Mouse (Mus musculus): Measurements from ENCODE around the gene Minos1. TPM values are rescaled to one million over a fixed set of nuclear protein-coding genes. Genes with fewer than 3 reads are reported as not detected.

Minos1 gene
- polyA plus RNA-seq, 1 experiment from 2014 or later = 852 TPM

GRCm38 (mm10) chr4:139175061-139175971 lies 44.4 kb upstream of the Minos1 start:
- TF ChIP-seq CTCF (IDR thresholded peaks at IDR 0.05; ENCODE audit: low read depth) = no peak
- WGBS = 29% methylated on average over 20 of the region's 20 CpGs
- H3K9ac ChIP-seq (ENCODE audit: low read depth, low read length) = no peak overlapping the region
- H3K9me3 ChIP-seq (ENCODE audit: control insufficient read depth) = no peaks in the 10 kb centered on the region
- peak overlapping the region; percentile 54 for H3K4me2 ChIP-seq (replicated peaks; ENCODE audit: low read depth)
- H3K27ac ChIP-seq (ENCODE audit: low read depth, low read length) = peak overlapping the region; percentile 84
- peak; percentile 21 for ATAC-seq
- no peaks in the 10 kb centered on the region for H3K27me3 ChIP-seq (replicated peaks; ENCODE audit: control insufficient read depth, insufficient read depth, low read length)
- 0 out of 2 replicates have a peak overlapping the region, but pooled peaks have one; percentile 3 for H3K4me3 ChIP-seq (ENCODE audit: low read depth, low read length)
- H3K4me1 ChIP-seq (replicated peaks; ENCODE audit: control insufficient read depth, insufficient read depth, low read length) = peaks cover 12% of the 10 kb centered on the region; the same call in 1 of the 2 replicates
- no peaks in the 10 kb centered on the region for H3K36me3 ChIP-seq (ENCODE audit: control insufficient read depth, insufficient read depth)

- no peak overlapping the region for H3K9ac ChIP-seq (ENCODE audit: low read depth, low read length)
- no peak overlapping the region for H3K4me2 ChIP-seq (replicated peaks; ENCODE audit: low read depth)
- no peak overlapping the region for H3K4me3 ChIP-seq (ENCODE audit: low read depth, low read length)
- H3K9me3 ChIP-seq (ENCODE audit: control insufficient read depth) = no peaks in the 10 kb centered on the region
- ATAC-seq = no peak
- WGBS = 86% methylated on average over 12 of the region's 12 CpGs
- no peaks in the 10 kb centered on the region for H3K27me3 ChIP-seq (replicated peaks; ENCODE audit: control insufficient read depth, insufficient read depth, low read length)
- TF ChIP-seq CTCF (IDR thresholded peaks at IDR 0.05; ENCODE audit: low read depth) = no peak
- H3K36me3 ChIP-seq (ENCODE audit: control insufficient read depth, insufficient read depth) = no peaks in the 10 kb centered on the region
- H3K4me1 ChIP-seq (replicated peaks; ENCODE audit: control insufficient read depth, insufficient read depth, low read length) = peaks cover 1% of the 10 kb centered on the region; the same call in 1 of the 2 replicates
- no peak overlapping the region for H3K27ac ChIP-seq (ENCODE audit: low read depth, low read length)
Measured at GRCm38 (mm10) chr4:139169748-139170279, 38.9 kb upstream of the Minos1 start.

- no peaks in the 10 kb centered on the region for H3K36me3 ChIP-seq (ENCODE audit: control insufficient read depth, insufficient read depth)
- no peaks in the 10 kb centered on the region for H3K4me1 ChIP-seq (replicated peaks; ENCODE audit: control insufficient read depth, insufficient read depth, low read length)
- TF ChIP-seq CTCF (IDR thresholded peaks at IDR 0.05; ENCODE audit: low read depth) = no peak
- ATAC-seq = 0 out of 2 replicates have a peak, but pooled peaks have one; percentile 27
- WGBS = 66% methylated on average over 15 of the region's 15 CpGs
- no peak overlapping the region for H3K4me3 ChIP-seq (ENCODE audit: low read depth, low read length)
- no peak overlapping the region for H3K27ac ChIP-seq (ENCODE audit: low read depth, low read length)
- H3K4me2 ChIP-seq (replicated peaks; ENCODE audit: low read depth) = no peak overlapping the region
- no peaks in the 10 kb centered on the region for H3K9me3 ChIP-seq (ENCODE audit: control insufficient read depth)
- no peak overlapping the region for H3K9ac ChIP-seq (ENCODE audit: low read depth, low read length)
- no peaks in the 10 kb centered on the region for H3K27me3 ChIP-seq (replicated peaks; ENCODE audit: control insufficient read depth, insufficient read depth, low read length)
Measured at GRCm38 (mm10) chr4:139168985-139169747, 38.3 kb upstream of the Minos1 start.

DNA sequence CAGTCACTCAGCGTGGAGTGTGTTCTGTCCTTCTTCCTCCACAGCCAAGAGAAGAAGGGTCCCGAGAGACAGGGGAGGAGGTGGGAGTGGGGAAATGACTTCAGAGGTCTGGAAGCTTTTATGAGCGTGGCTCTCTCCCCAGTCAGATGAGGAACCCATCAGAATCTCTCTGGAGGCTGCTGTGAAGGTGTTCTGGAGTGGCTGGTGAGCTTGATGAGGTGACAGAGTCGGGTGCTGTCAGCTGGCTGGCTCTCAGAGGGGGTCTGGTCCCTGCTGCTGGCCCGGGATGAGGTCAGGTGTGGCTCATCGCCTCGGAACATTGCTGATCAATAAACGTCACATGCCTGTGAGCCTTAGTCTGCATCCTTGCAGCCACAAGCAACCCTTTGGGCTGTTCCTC lies 36.2 kb upstream of the Minos1 start:
- no peak for TF ChIP-seq CTCF (IDR thresholded peaks at IDR 0.05; ENCODE audit: low read depth)
- H3K27me3 ChIP-seq (replicated peaks; ENCODE audit: control insufficient read depth, insufficient read depth, low read length) = no peaks in the 10 kb centered on the region
- 57% methylated on average over 8 of the region's 8 CpGs for WGBS

GRCm38 (mm10) chr4:139166244-139166643 lies 35.3 kb upstream of the Minos1 start:
- ATAC-seq = no peak
- Histone ChIP-seq H3K9ac (ENCODE audit: low read depth, low read length) (no peak overlapping the region), H3K4me2 (replicated peaks; ENCODE audit: low read depth) (no peak overlapping the region), H3K4me1 (replicated peaks; ENCODE audit: control insufficient read depth, insufficient read depth, low read length) (no peaks in the 10 kb centered on the region), H3K4me3 (ENCODE audit: low read depth, low read length) (no peak overlapping the region), H3K36me3 (ENCODE audit: control insufficient read depth, insufficient read depth) (no peaks in the 10 kb centered on the region), H3K27me3 (replicated peaks; ENCODE audit: control insufficient read depth, insufficient read depth, low read length) (no peaks in the 10 kb centered on the region), H3K9me3 (ENCODE audit: control insufficient read depth) (no peaks in the 10 kb centered on the region), H3K27ac (ENCODE audit: low read depth, low read length) (no peak overlapping the region)
- TF ChIP-seq CTCF (IDR thresholded peaks at IDR 0.05; ENCODE audit: low read depth) = no peak
- WGBS = 80% methylated on average over 8 of the region's 8 CpGs

More for the DNA sequence above, 36.2 kb upstream of the Minos1 start:
- Histone ChIP-seq H3K4me1 (replicated peaks; ENCODE audit: control insufficient read depth, insufficient read depth, low read length) (no peaks in the 10 kb centered on the region), H3K9me3 (ENCODE audit: control insufficient read depth) (no peaks in the 10 kb centered on the region), H3K9ac (ENCODE audit: low read depth, low read length) (no peak overlapping the region), H3K4me3 (ENCODE audit: low read depth, low read length) (no peak overlapping the region), H3K27ac (ENCODE audit: low read depth, low read length) (no peak overlapping the region), H3K36me3 (ENCODE audit: control insufficient read depth, insufficient read depth) (no peaks in the 10 kb centered on the region), H3K4me2 (replicated peaks; ENCODE audit: low read depth) (no peak overlapping the region)
- ATAC-seq = no peak

DNA sequence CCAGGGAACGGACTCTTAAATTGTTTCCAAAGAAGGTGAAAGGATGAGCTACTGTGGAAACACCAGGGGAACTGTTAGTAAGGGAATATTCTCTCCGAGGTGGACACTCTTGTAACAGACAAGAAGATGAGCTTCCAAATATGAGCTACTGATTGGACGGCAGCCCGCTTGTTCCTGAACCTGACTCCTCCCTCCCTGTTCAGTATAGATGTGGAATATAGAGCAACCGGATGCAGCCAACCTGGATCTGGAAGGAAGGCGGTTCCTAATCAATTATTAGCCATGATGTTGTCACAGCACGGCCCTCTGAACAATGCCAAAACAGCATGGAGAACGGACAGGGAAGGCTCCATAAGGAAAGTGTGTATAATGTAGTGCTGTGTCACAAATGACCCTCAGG lies 34.3 kb upstream of the Minos1 start:
- H3K4me1 ChIP-seq (replicated peaks; ENCODE audit: control insufficient read depth, insufficient read depth, low read length) = no peaks in the 10 kb centered on the region
- H3K9me3 ChIP-seq (ENCODE audit: control insufficient read depth) = no peaks in the 10 kb centered on the region
- H3K36me3 ChIP-seq (ENCODE audit: control insufficient read depth, insufficient read depth) = no peaks in the 10 kb centered on the region
- no peak overlapping the region for H3K4me3 ChIP-seq (ENCODE audit: low read depth, low read length)
- no peak for TF ChIP-seq CTCF (IDR thresholded peaks at IDR 0.05; ENCODE audit: low read depth)
- H3K9ac ChIP-seq (ENCODE audit: low read depth, low read length) = no peak overlapping the region
- ATAC-seq = no peak
- no peak overlapping the region for H3K27ac ChIP-seq (ENCODE audit: low read depth, low read length)
- no peaks in the 10 kb centered on the region for H3K27me3 ChIP-seq (replicated peaks; ENCODE audit: control insufficient read depth, insufficient read depth, low read length)
- 68% methylated on average over 8 of the region's 8 CpGs for WGBS
- no peak overlapping the region for H3K4me2 ChIP-seq (replicated peaks; ENCODE audit: low read depth)

Data from intestine, postnatal 0 days (tissue).